Comparison of ENCODE assay signal across 27 mouse cellular contexts in genomic region chr2:164031147-164031546, GRCm38 (mm10).
"Had no signal": no experiment of that assay in that cellular context is flagged by ENCODE, and none has a peak within 500 bp of the region (broad histone marks: within the 10 kb centered on the region; RNA-seq: fewer than 3 reads in every experiment).

No protein-coding gene starts in this region.

- H3K9me3 ChIP-seq: heart, embryonic 15.5 days; hindbrain, embryonic 10.5 days; hindbrain, embryonic 12.5 days; intestine, embryonic 15.5 days; limb, embryonic 10.5 days had no signal

- H3K9ac ChIP-seq: heart, embryonic 13.5 days; heart, embryonic 15.5 days; hindbrain, embryonic 12.5 days; hindbrain, embryonic 14.5 days; intestine, embryonic 15.5 days; limb, embryonic 12.5 days had no signal

- H3K27me3 ChIP-seq: heart, embryonic 15.5 days; hindbrain, embryonic 12.5 days; intestine, embryonic 15.5 days; limb, embryonic 12.5 days had no signal

- H3K36me3 ChIP-seq: heart, embryonic 13.5 days; heart, embryonic 15.5 days; hindbrain, embryonic 10.5 days; hindbrain, embryonic 12.5 days; intestine, embryonic 15.5 days; limb, embryonic 10.5 days; limb, embryonic 12.5 days had no signal

- ATAC-seq: hindbrain, embryonic 16.5 days; inflammation-experienced regulatory T-cells, adult 6 months; intestine, embryonic 15.5 days; intestine, postnatal 0 days had no signal

- DNase-seq: gastrocnemius, postnatal 10 days; gastrocnemius, postnatal 25 days; heart, adult 11 months; heart, adult 2 months; heart, postnatal 14 days; heart, postnatal 36 days; kidney, adult 18-20 months; kidney, adult 8-10 months; kidney, postnatal 10 days; kidney, postnatal 25 days; kidney, postnatal 4 days; liver had no signal

- H3K4me3 ChIP-seq: heart, adult 2 months; heart, embryonic 13.5 days; heart, embryonic 15.5 days; hindbrain, embryonic 10.5 days; hindbrain, embryonic 12.5 days; intestine, embryonic 15.5 days; layer of hippocampus, adult 2 months; left cerebral cortex, adult 2 months; limb, embryonic 10.5 days; limb, embryonic 12.5 days had no signal

- H3K27ac ChIP-seq: heart, adult 2 months; heart, embryonic 13.5 days; heart, embryonic 15.5 days; hindbrain, embryonic 10.5 days; hindbrain, embryonic 12.5 days; hindbrain, embryonic 14.5 days; intestine, embryonic 15.5 days; layer of hippocampus, adult 2 months; left cerebral cortex, adult 2 months; limb, embryonic 10.5 days; limb, embryonic 12.5 days had no signal

- H3K4me1 ChIP-seq: hindbrain, embryonic 10.5 days; hindbrain, embryonic 12.5 days; intestine, embryonic 15.5 days; limb, embryonic 10.5 days; limb, embryonic 12.5 days had no signal

- H3K4me2 ChIP-seq: heart, embryonic 11.5 days; heart, embryonic 13.5 days; heart, embryonic 15.5 days; hindbrain, embryonic 12.5 days; hindbrain, embryonic 14.5 days; intestine, embryonic 15.5 days; limb, embryonic 12.5 days; liver, embryonic 11.5 days had no signal
